Mouse (Mus musculus) thymus, adult 18-20 months (tissue): ENCODE data around the gene Tnfsf4.
A peak's percentile ranks its signal among the peaks of the same experiment; 100 is the strongest.

ENCODE experiments used
- DNase-seq, 2 experiments: peaks; one replicate each; pipeline ENCODE4 v3.0.0; 2022; ENCODE audit warnings: mixed read lengths in 2 of 2

Tnfsf4 gene

GRCm38 (mm10) chr1:161394931-161395459 is at the start of gene Tnfsf4:
Tnfsf4 (plus strand) TSS chr1:161395409.
- no peak for DNase-seq

DNA sequence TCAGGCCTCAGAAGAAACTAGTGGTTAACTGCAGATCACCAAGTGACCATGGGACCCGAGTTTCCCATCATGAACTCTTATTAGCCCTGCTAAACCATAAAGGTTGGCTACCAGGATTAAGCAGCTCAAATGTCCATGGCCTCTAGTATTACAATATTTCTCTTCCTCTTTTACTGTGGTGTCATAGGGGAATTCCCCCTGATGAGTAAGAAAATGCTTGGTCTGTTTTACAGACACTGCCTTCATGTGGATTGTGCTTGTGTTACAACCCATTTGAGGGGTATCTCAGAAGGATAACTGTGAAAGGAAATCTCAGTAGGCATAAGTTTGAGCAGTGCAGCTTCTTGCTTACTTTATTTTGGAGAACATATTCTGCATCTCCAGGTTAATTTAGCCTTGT is 44.2 kb upstream of the Tnfsf4 start:
- no peak for DNase-seq

DNA sequence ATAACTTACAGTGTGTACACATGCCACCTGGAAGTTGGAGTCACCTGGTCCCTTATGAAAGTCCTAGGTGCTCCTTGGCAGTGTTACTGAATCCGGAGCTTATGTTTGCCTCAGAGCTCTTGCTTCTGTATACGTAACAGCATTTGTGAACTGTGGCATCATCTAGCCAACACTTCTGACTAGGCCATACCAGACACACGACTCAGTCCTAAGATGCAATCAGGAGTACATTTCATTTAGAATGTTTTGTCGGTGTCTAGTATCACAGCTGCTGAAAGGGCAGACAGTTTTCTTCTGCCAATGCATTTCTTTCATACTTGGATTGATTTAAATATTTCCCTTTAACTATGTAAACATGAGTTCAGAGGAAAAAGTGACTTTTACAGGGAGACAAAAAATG is 30.2 kb upstream of the Tnfsf4 start:
- no peak for DNase-seq

- no peak for DNase-seq
Measured at GRCm38 (mm10) chr1:161371919-161372318, 23.3 kb upstream of the Tnfsf4 start.

DNA sequence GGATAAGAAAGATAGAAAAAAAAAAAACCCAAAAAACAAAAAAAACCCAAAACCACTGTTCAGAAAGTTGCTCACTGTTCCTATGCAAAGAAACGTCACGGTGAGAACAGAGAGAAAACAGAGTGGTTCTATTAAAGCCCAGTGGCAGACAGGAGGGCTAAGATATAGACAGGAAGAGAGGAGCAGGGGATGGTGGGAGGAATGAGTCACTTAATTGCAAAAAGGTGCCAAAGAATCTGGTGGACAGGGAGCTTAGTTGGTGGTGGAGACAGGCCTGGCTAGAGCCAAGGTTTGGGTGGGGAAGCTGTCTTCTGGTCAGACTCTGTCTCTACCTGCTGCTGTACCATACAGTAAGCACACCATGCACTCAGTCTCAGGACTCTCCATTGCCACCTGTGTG is 19.3 kb upstream of the Tnfsf4 start:
- no peak for DNase-seq

- DNase-seq: no peak
Measured at GRCm38 (mm10) chr1:161378571-161378970, 16.6 kb upstream of the Tnfsf4 start.

DNA sequence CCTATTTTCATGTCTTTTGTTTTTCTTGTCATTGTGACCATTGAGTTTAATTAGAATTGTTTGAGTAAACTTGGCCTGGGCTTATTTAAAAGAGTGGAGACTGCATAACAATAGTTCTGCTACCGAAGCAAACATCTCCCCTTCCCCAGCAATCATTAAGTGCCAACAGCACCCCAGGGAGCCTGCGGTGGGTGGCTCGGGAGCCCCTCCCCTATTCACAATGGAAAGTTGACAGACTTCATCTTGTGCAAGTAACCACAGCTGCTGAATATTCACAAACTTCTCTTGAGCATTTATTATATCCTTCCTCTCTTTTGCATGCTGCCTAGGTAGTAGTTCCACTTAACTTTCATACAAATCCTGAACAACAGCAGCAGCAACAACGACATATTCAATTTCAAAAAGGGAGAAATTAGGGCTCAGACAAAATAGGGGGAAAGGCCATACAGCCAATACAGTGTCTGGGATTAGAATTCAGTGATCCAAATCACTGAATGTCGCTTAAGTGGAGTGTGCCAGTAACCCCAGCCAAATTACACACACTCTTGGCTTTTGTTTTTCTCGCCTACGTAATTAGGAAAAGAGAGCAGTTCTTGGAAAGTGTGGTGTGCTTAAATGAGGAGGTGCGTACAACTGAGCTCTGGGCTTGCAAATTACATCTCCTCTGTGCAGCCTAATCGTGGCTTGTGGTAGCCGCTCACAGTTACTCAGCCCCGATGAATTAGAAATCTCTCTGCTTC is 15.4 kb upstream of the Tnfsf4 start:
- DNase-seq: no peak

DNA sequence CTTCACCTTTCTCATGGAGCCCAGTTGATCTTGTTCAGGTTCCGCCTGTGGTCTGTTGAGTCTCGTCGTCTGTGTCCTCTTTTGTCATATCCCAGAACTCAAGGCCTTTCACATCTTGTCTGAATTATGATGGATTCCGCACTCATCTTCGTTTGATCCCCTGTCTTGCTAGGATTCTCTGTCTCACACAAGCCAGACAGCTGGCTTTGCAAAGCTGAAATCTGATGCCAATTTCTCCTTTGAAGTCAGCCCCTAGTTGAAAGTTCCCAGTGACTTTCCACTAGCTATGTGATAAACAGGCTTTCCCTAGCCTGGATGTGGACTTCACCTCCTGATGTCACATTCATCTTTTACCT is 14.8 kb upstream of the Tnfsf4 start:
- DNase-seq: no peak

- no peak for DNase-seq
Measured at GRCm38 (mm10) chr1:161390066-161390465, 5.1 kb upstream of the Tnfsf4 start.

- no peak for DNase-seq
Measured at GRCm38 (mm10) chr1:161392906-161393305, 2.3 kb upstream of the Tnfsf4 start.

- peak; percentile 48 to 50 for DNase-seq
Measured at GRCm38 (mm10) chr1:161395610-161396009, 401 bp downstream of the Tnfsf4 start.

GRCm38 (mm10) chr1:161396351-161396750 is 1.1 kb downstream of the Tnfsf4 start:
- DNase-seq: no peak

DNA sequence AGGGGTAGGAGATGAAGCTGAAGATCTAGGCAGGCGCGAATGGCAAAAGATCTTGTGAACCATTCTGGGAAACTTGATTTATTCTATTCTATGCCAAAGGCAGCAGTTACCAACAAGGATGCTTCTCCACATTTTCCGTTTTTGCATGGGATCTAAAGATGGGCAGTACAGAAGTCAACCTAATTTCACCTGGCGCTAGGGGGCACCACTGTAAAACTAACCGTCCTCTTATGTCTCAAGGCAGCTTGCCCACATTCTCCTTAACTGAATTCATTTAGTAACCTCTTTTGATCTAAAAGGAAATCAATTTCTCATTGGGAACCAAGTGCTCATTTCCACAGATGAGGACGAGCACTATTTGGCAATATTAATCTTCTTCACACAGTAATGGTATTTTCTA is 4.9 kb downstream of the Tnfsf4 start:
- DNase-seq: peak; percentile 4 to 13

DNA sequence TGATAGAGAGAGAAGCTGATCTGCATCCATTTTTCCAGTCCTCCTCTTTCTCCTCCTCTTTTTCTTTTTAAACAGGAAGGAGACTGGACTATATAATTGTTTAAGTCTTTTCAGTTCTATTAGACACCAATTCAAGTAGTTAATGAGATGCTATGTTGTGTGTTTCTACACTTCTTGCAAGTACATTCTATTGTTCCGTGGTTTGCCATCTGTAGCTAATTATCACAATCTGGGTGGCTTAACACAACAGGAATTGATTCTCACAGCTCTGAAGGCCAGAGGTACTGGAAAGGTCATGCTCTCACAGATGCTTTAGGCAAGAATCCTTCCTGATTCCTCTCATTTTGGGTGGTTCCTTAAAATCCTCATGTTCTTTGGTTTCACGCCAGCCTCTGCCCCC is 7.9 kb downstream of the Tnfsf4 start:
- DNase-seq: no peak

GRCm38 (mm10) chr1:161406480-161406879 is 11.3 kb downstream of the Tnfsf4 start:
- no peak for DNase-seq

DNA sequence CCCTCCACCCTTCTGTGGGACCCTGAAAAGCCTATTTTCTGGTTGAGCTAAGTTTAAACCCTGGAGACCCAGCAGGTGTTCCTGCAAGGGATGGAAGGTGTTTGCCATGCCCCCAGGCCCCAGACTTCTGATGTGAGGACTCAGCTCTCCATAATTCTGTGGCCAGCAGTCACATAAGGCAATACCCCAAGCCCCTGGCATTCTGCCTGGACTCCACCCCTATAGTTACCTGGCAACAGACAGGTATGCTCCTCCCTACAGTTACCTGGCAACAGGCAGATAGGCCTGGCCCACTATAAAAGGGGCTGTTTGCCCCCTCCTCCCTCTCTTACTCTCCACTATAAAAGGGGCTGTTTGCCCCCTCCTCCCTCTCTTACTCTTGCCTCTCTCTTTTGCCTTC is 24.7 kb downstream of the Tnfsf4 start:
- no peak for DNase-seq

- DNase-seq: no peak
Measured at GRCm38 (mm10) chr1:161420646-161421045, 25.4 kb downstream of the Tnfsf4 start.

DNA sequence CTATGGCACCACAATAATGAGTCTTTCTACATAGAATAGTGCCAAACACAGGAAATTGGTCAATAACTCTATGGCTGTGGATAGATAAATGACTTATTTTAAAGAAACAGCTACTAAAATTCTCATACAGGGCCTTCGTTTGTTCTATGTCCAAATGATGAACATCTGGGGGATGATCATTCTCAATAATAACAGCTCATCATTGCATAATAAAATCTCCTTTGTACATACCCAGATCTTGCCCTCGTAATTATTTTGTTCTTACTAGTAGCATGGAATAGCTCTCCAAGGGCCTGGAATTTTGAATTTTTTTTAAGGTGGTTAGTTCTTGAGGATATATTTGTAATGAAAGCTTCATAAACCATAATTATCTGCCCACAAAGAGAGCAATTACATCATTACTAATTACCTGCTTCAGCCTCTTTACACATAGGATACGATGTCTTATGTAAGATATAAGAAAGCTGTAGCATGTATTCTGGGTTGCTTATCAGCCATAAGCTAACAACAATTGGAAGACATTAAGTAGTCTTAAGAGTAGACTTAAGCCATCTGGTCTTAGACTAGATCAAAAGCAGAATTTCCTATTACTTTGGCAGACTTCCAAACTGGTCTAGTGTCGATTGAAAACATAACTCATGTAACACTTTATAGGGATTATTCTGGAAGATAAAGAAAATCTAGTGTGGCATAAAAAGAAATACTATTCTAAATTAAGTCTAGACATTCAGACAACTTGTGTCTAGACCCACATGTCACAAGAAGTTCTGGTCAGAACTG is 31.3 kb downstream of the Tnfsf4 start:
- no peak for DNase-seq

DNA sequence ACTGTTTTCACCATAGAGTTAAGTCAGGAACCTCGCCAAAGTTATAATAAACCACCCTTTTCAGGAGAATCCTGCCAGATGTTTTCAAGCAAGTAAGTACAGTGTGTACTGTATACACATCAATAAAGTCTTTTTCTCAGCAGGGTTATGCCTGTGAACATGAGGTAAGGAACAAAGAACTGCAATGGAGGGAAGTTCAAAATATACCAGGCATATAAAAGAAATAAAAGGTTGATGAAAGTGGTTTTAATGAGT is 31.8 kb downstream of the Tnfsf4 start:
- no peak for DNase-seq

DNA sequence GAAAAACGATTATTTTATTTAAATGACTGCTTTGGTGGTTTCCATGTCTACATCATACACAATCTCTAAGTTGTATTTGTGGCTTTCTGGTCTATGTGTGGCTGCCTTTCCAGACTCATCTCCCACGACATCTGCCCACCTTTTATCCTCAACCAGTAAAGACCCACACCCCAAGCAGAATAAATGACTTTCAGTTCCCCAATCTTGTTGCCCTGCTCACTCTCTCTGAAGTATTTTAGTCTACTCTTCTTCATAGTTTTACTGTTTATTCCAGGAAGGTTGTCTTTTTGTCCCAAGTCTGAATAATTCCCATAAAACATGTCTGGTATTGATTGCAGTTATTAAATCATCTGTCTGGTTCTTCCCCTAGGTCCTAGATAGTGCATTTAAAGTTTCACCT is 40.6 kb downstream of the Tnfsf4 start:
- DNase-seq: no peak

- no peak for DNase-seq
Measured at GRCm38 (mm10) chr1:161436503-161436902, 41.3 kb downstream of the Tnfsf4 start.

GRCm38 (mm10) chr1:161444858-161445257 is 49.6 kb downstream of the Tnfsf4 start:
- no peak for DNase-seq

- no peak for DNase-seq
Measured at GRCm38 (mm10) chr1:161451683-161452245, 56.6 kb downstream of the Tnfsf4 start.

GRCm38 (mm10) chr1:161452250-161452649 is 57.0 kb downstream of the Tnfsf4 start:
- DNase-seq: no peak
